Mouse (Mus musculus): ENCODE data around the gene Emc6. TPM values are rescaled to one million over a fixed set of nuclear protein-coding genes. Genes with fewer than 3 reads are reported as not detected.

Emc6 gene
- total and polyA plus RNA-seq, 3 experiments, result 179 to 211 TPM; not detected in 1

DNA sequence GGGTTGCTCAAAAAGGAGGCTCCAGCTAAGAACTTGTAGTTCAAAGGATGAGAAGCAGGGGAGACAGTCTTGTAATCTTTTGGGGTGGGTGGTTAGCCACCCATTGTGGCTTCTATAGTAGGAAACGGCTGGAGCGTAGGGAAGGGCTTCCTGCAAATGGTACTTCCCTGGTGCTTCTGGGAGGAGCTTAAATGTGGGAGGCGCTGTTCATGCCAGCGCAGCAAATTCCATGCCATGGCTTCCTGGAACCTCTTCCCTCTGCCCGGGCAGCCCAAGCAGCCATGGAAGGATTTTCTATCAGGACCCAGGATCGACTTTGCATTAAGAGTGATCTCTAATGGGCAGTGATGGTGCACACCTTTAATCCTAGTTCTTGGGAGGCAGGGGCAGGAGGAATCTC, 8.3 kb downstream of the Emc6 start:
- no peak overlapping the region for H3K9ac ChIP-seq (ENCODE audit: control insufficient read depth, low read depth, low read length, poor library complexity, severe bottlenecking)
- H3K9me3 ChIP-seq (replicated peaks; ENCODE audit: insufficient read depth, low read length), result no peaks in the 10 kb centered on the region
- H3K4me1 ChIP-seq (ENCODE audit: control insufficient read depth in 1 of 2, insufficient read depth in 2 of 2, low read length in 2 of 2), result no peaks in the 10 kb centered on the region
- peaks cover 0 to 4% of the 10 kb centered on the region in 2 experiments; a peak in 1 of 4 replicates for H3K36me3 ChIP-seq (ENCODE audit: control insufficient read depth in 1 of 2, insufficient read depth in 2 of 2, low read length in 2 of 2)
- DNase-seq (ENCODE audit: low read depth, low spot score), result no peak
- H3K27ac ChIP-seq (ENCODE audit: control insufficient read depth, low read depth, low read length), result no peak overlapping the region
- TF ChIP-seq RAD21 (IDR thresholded peaks at IDR 0.05; ENCODE audit: low read depth, low read length), result no peak
- TF ChIP-seq SMC3 (IDR thresholded peaks at IDR 0.05; ENCODE audit: low read depth, low read length), result no peak
- TF ChIP-seq KAT2A (conservative IDR thresholded peaks at IDR 0.05; ENCODE audit: low read depth, low read length), result no peak
- TF ChIP-seq USF2 (IDR thresholded peaks at IDR 0.05; ENCODE audit: borderline replicate concordance in 1 of 2, insufficient read depth in 1 of 2, low read depth in 1 of 2, low read length in 2 of 2), result no peak
- no peak for TF ChIP-seq USF1 (IDR thresholded peaks at IDR 0.05; ENCODE audit: low read depth, low read length)
- TF ChIP-seq MXI1 (IDR thresholded peaks at IDR 0.05; ENCODE audit: low read depth, low read length), result no peak
- no peak for TF ChIP-seq RCOR1 (IDR thresholded peaks at IDR 0.05; ENCODE audit: low read depth, low read length)
- no peak for TF ChIP-seq HCFC1 (IDR thresholded peaks at IDR 0.05; ENCODE audit: low read depth, low read length)
- no peak for TF ChIP-seq MAX (IDR thresholded peaks at IDR 0.05; ENCODE audit: low read length)
- TF ChIP-seq TBP (IDR thresholded peaks at IDR 0.05; ENCODE audit: low read depth, low read length), result no peak
- no peak for TF ChIP-seq GABPA (IDR thresholded peaks at IDR 0.05; ENCODE audit: low read depth, low read length)
- no peak for TF ChIP-seq CTCF (IDR thresholded peaks at IDR 0.05 in 2 of 3, conservative IDR thresholded peaks at IDR 0.05 in 1 of 3; ENCODE audit: control insufficient read depth in 1 of 3, insufficient read depth in 1 of 3, low read depth in 2 of 3, low read length in 3 of 3, poor library complexity in 1 of 3, severe bottlenecking in 1 of 3)
- TF ChIP-seq TCF12 (IDR thresholded peaks at IDR 0.05; ENCODE audit: low read depth, low read length), result no peak
- no peak for TF ChIP-seq SIN3A (IDR thresholded peaks at IDR 0.05; ENCODE audit: low read length)
- no peak for TF ChIP-seq E2F4 (IDR thresholded peaks at IDR 0.05; ENCODE audit: borderline replicate concordance, low read depth, low read length)
- H3K27me3 ChIP-seq (ENCODE audit: control insufficient read depth in 1 of 2, insufficient read depth in 2 of 2, low read length in 2 of 2), result no peaks in the 10 kb centered on the region
- H3K79me2 ChIP-seq (ENCODE audit: control insufficient read depth, insufficient read depth, low read length, poor library complexity), result peaks cover 2% of the 10 kb centered on the region; the same call in 1 of the 2 replicates
- H3K4me3 ChIP-seq (ENCODE audit: control insufficient read depth in 1 of 2, insufficient read depth in 1 of 2, low read depth in 2 of 2, low read length in 2 of 2), result no peak overlapping the region

DNA sequence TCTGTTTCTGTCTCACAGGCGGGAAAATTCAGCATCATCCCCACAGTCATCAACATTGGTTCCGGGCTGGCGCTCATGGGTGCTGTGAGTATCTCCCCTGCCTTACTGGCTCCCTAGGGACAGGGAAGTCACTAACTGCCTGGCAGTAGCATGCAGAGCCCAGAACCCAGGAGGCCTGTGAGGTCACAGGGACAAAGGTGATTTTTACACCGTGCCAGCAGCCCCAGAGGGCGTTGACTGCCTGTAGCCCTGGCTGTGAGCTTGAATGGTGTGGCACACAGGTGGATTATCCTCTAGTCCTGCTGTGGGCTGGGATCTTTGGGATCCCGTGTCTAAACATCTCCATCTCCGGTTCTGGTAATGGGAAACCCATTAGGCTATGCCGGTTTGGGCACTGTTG, 8.8 kb downstream of the Emc6 start:
- H3K4me1 ChIP-seq (ENCODE audit: control insufficient read depth in 1 of 2, insufficient read depth in 2 of 2, low read length in 2 of 2), result no peaks in the 10 kb centered on the region
- H3K27ac ChIP-seq (ENCODE audit: control insufficient read depth, low read depth, low read length), result no peak overlapping the region
- H3K9me3 ChIP-seq (replicated peaks; ENCODE audit: insufficient read depth, low read length), result no peaks in the 10 kb centered on the region
- no peaks in the 10 kb centered on the region for H3K79me2 ChIP-seq (ENCODE audit: control insufficient read depth, insufficient read depth, low read length, poor library complexity)
- TF ChIP-seq BHLHE40 (IDR thresholded peaks at IDR 0.05; ENCODE audit: borderline replicate concordance, low read depth, low read length), result no peak
- TF ChIP-seq GABPA (IDR thresholded peaks at IDR 0.05; ENCODE audit: low read depth, low read length), result no peak
- TF ChIP-seq E2F4 (IDR thresholded peaks at IDR 0.05; ENCODE audit: borderline replicate concordance, low read depth, low read length), result no peak
- no peaks in the 10 kb centered on the region; a peak in 1 of 4 replicates for H3K36me3 ChIP-seq (ENCODE audit: control insufficient read depth in 1 of 2, insufficient read depth in 2 of 2, low read length in 2 of 2)
- no peaks in the 10 kb centered on the region for H3K27me3 ChIP-seq (ENCODE audit: control insufficient read depth in 1 of 2, insufficient read depth in 2 of 2, low read length in 2 of 2)
- no peak overlapping the region for H3K4me3 ChIP-seq (ENCODE audit: control insufficient read depth in 1 of 2, insufficient read depth in 1 of 2, low read depth in 2 of 2, low read length in 2 of 2)
- no peak overlapping the region for H3K9ac ChIP-seq (ENCODE audit: control insufficient read depth, low read depth, low read length, poor library complexity, severe bottlenecking)
- no peak for DNase-seq (ENCODE audit: low read depth, low spot score)

Measured in MEL (cell line).